Mouse (Mus musculus) stomach, postnatal 0 days (tissue): ENCODE measurements around the gene Mbnl2. TPM values are rescaled to one million over a fixed set of nuclear protein-coding genes. Genes with fewer than 3 reads are reported as not detected.

Experiments used
- ATAC-seq: fragments of 200-750 bp; cut with Nextera tagmentation; 2 replicates; pipeline ENCODE4 v1.8.0; 2017; ENCODE audit not compliant: low FRiP score, low TSS enrichment
- DNase-seq: peaks from one replicate; pipeline ENCODE4 v3.0.0-alpha.2; 2016; ENCODE audit warnings: low spot score
- H3K27ac ChIP-seq: fragments of 300-500 bp; sonication (generic); replicated peaks from 2 replicates; pipeline ENCODE4 v1.5.1; 2014; ENCODE audit warnings: mild to moderate bottlenecking, control low read depth
- H3K27me3 ChIP-seq: fragments of 300-500 bp; sonication (generic); 2 replicates; pipeline ENCODE4 v1.6.1; 2014; ENCODE audit warnings: low read length; ENCODE audit not compliant: control insufficient read depth, insufficient read depth
- H3K36me3 ChIP-seq: fragments of 300-500 bp; sonication (generic); 2 replicates; pipeline ENCODE4 v1.6.1; 2014; ENCODE audit warnings: low read length, mixed read lengths; ENCODE audit not compliant: control insufficient read depth, insufficient read depth
- H3K4me1 ChIP-seq: fragments of 300-500 bp; sonication (generic); replicated peaks from 2 replicates; pipeline ENCODE4 v1.6.1; 2014; ENCODE audit warnings: antibody characterized with exemption; ENCODE audit not compliant: control insufficient read depth, insufficient read depth
- H3K4me2 ChIP-seq: fragments of 300-500 bp; sonication (generic); replicated peaks from 2 replicates; pipeline ENCODE4 v1.6.1; 2014; ENCODE audit warnings: low read depth, mild to moderate bottlenecking, control low read depth, moderate library complexity
- H3K4me3 ChIP-seq: fragments of 300-500 bp; sonication (generic); 2 replicates; pipeline ENCODE4 v1.5.1; 2014; ENCODE audit warnings: low read depth, low read length, control low read depth
- H3K9ac ChIP-seq: fragments of 300-500 bp; sonication (generic); 2 replicates; pipeline ENCODE4 v1.6.1; 2014; ENCODE audit warnings: mild to moderate bottlenecking, low read length, control low read depth, mixed read lengths
- H3K9me3 ChIP-seq: fragments of 300-500 bp; sonication (generic); 2 replicates; pipeline ENCODE4 v1.6.1; 2016; ENCODE audit warnings: low read length; ENCODE audit not compliant: control insufficient read depth
- CTCF ChIP-seq: IDR thresholded peaks from 2 replicates; pipeline ENCODE4 v1.5.1; 2016; ENCODE audit warnings: antibody characterized with exemption, low read depth, mild to moderate bottlenecking, moderate library complexity
- EP300 ChIP-seq: optimal IDR thresholded peaks from 2 replicates; pipeline ENCODE3; 2016; ENCODE audit warnings: antibody characterized with exemption
- WGBS: fragments of 180-500 bp; shearing (Covaris S2); extraction: QIAGEN DNeasy Blood & Tissue Kit; methylation state at CpG from one replicate; pipeline ENCODE4 v1.1.7; 2014; 5-methylcytosine and 5-hydroxymethylcytosine counted together
- polyA plus RNA-seq: library from polyadenylated mRNA; unstranded; fragments of >200 nt; fragmentation: Nextera tagmentation; extraction: Ambion mirVana; gene quantifications from 2 replicates; pipeline ENCODE4 v1.2.1, GENCODE M21; 2015

Gene Mbnl2
- polyA plus RNA-seq, 1 experiment from 2014 or later: 104 TPM

- peaks cover 3% of the 10 kb centered on the region; the same call in 1 of the 2 replicates for H3K4me1 ChIP-seq
- WGBS: 69% methylated on average over 8 of the region's 8 CpGs
- H3K36me3 ChIP-seq: 0 out of 2 replicates have a peak, but pooled peaks cover 4% of the 10 kb centered on the region
- no peaks in the 10 kb centered on the region for H3K27me3 ChIP-seq
- no peak overlapping the region for H3K9ac ChIP-seq
- ATAC-seq: no peak
- no peaks in the 10 kb centered on the region for H3K9me3 ChIP-seq
- peak overlapping the region; percentile 24; the same call in 1 of the 2 replicates for H3K27ac ChIP-seq
- H3K4me2 ChIP-seq: no peak overlapping the region
- H3K4me3 ChIP-seq: no peak overlapping the region
- TF ChIP-seq EP300 (no peak), CTCF (no peak)
- DNase-seq: no peak
Observed at GRCm38 (mm10) chr14:120322041-120322440, 46.6 kb downstream of the Mbnl2 start.

- ATAC-seq: no peak
- TF ChIP-seq EP300: no peak
- no peak for TF ChIP-seq CTCF
- Histone ChIP-seq H3K27me3 (no peaks in the 10 kb centered on the region), H3K9me3 (no peaks in the 10 kb centered on the region), H3K27ac (no peak overlapping the region), H3K9ac (no peak overlapping the region), H3K36me3 (0 out of 2 replicates have a peak, but pooled peaks cover 4% of the 10 kb centered on the region), H3K4me3 (no peak overlapping the region), H3K4me2 (no peak overlapping the region), H3K4me1 (peaks cover 3% of the 10 kb centered on the region; the same call in 1 of the 2 replicates)
- no peak for DNase-seq
- 50% methylated on average over 1 of the region's 1 CpGs for WGBS
Observed at GRCm38 (mm10) chr14:120323111-120323510, 47.6 kb downstream of the Mbnl2 start.

- no peak overlapping the region for H3K27ac ChIP-seq
- DNase-seq (no peak), ATAC-seq (no peak)
- TF ChIP-seq CTCF: no peak
- TF ChIP-seq EP300: no peak
- WGBS: 82% methylated on average over 8 of the region's 8 CpGs
- H3K4me3 ChIP-seq: no peak overlapping the region
- H3K27me3 ChIP-seq: no peaks in the 10 kb centered on the region
- H3K9me3 ChIP-seq: no peaks in the 10 kb centered on the region
- H3K9ac ChIP-seq: no peak overlapping the region
- peaks cover 3% of the 10 kb centered on the region; the same call in 1 of the 2 replicates for H3K4me1 ChIP-seq
- H3K36me3 ChIP-seq: 0 out of 2 replicates have a peak, but pooled peaks cover 4% of the 10 kb centered on the region
- H3K4me2 ChIP-seq: no peak overlapping the region
Observed at GRCm38 (mm10) chr14:120324061-120324791, 48.8 kb downstream of the Mbnl2 start.

- H3K36me3 ChIP-seq: 0 out of 2 replicates have a peak, but pooled peaks cover 4% of the 10 kb centered on the region
- no peaks in the 10 kb centered on the region; the same call in 1 of the 2 replicates for H3K4me1 ChIP-seq
- no peaks in the 10 kb centered on the region for H3K27me3 ChIP-seq
- H3K4me2 ChIP-seq: no peak overlapping the region
- ATAC-seq (no peak), DNase-seq (no peak)
- H3K9me3 ChIP-seq: no peaks in the 10 kb centered on the region
- WGBS: 83% methylated on average over 19 of the region's 19 CpGs
- H3K9ac ChIP-seq: no peak overlapping the region
- H3K27ac ChIP-seq: no peak overlapping the region
- no peak overlapping the region for H3K4me3 ChIP-seq
- TF ChIP-seq EP300: no peak
- TF ChIP-seq CTCF: no peak
Observed at GRCm38 (mm10) chr14:120324883-120325480, 49.5 kb downstream of the Mbnl2 start.

- no peaks in the 10 kb centered on the region for H3K4me1 ChIP-seq
- H3K4me2 ChIP-seq: no peak overlapping the region
- 0 out of 2 replicates have a peak, but pooled peaks cover 4% of the 10 kb centered on the region for H3K36me3 ChIP-seq
- no peak for ATAC-seq
- H3K27me3 ChIP-seq: no peaks in the 10 kb centered on the region
- TF ChIP-seq EP300 (no peak), CTCF (no peak)
- no peak overlapping the region for H3K27ac ChIP-seq
- 66% methylated on average over 5 of the region's 5 CpGs for WGBS
- H3K9me3 ChIP-seq: no peaks in the 10 kb centered on the region
- DNase-seq: no peak
- no peak overlapping the region for H3K9ac ChIP-seq
- no peak overlapping the region for H3K4me3 ChIP-seq
Observed at GRCm38 (mm10) chr14:120325673-120326072, 50.2 kb downstream of the Mbnl2 start.

GRCm38 (mm10) chr14:120330454-120330853 is 55.0 kb downstream of the Mbnl2 start:
- ATAC-seq: no peak
- TF ChIP-seq CTCF: no peak
- TF ChIP-seq EP300: no peak
- H3K9ac ChIP-seq: no peak overlapping the region
- H3K27me3 ChIP-seq: no peaks in the 10 kb centered on the region
- H3K4me2 ChIP-seq: no peak overlapping the region
- H3K4me1 ChIP-seq: no peaks in the 10 kb centered on the region
- H3K36me3 ChIP-seq: peaks cover 4% of the 10 kb centered on the region; the same call in 1 of the 2 replicates
- no peaks in the 10 kb centered on the region for H3K9me3 ChIP-seq
- no peak for DNase-seq
- WGBS: 69% methylated on average over 12 of the region's 12 CpGs
- H3K27ac ChIP-seq: no peak overlapping the region
- H3K4me3 ChIP-seq: no peak overlapping the region
